Mouse (Mus musculus) bone marrow macrophage, adult 2 months (primary cell): Measurements from ENCODE around the gene Clec16a. TPM values are rescaled to one million over a fixed set of nuclear protein-coding genes. Genes with fewer than 3 reads are reported as not detected.

Experiments used
- H3K27ac ChIP-seq: 2 replicates; pipeline ENCODE4 v1.5.1; 2012; ENCODE audit warnings: low read depth, low read length; ENCODE audit not compliant: insufficient read depth
- H3K4me1 ChIP-seq: 2 replicates; pipeline ENCODE4 v1.6.1; 2012; ENCODE audit warnings: low read length; ENCODE audit not compliant: control insufficient read depth, insufficient read depth
- H3K4me3 ChIP-seq: 2 replicates; pipeline ENCODE4 v1.5.1; 2012; ENCODE audit warnings: mild to moderate bottlenecking, low read length, moderate library complexity; ENCODE audit not compliant: insufficient read depth
- CTCF ChIP-seq: IDR thresholded peaks from 2 replicates; pipeline ENCODE4 v1.5.1; 2012; ENCODE audit warnings: low read depth, mild to moderate bottlenecking, low read length, moderate library complexity
- POLR2A ChIP-seq: IDR thresholded peaks from 2 replicates; pipeline ENCODE4 v1.6.1; 2012; ENCODE audit warnings: mild to moderate bottlenecking, low read depth, low read length, borderline replicate concordance
- polyA plus RNA-seq: library from polyadenylated mRNA; stranded (reverse); fragments of >200 nt; gene quantifications from 2 replicates; pipeline ENCODE4 v1.2.4, GENCODE M21; 2012; ENCODE audit not compliant: missing spikeins, insufficient read depth, insufficient read length

Clec16a gene
- polyA plus RNA-seq, 1 experiment, result 15.8 TPM

GRCm38 (mm10) chr16:10548938-10549337 lies 3.8 kb downstream of the Clec16a start:
- Histone ChIP-seq H3K4me1 (peaks cover 10% of the 10 kb centered on the region), H3K27ac (no peak overlapping the region), H3K4me3 (no peak overlapping the region)
- TF ChIP-seq CTCF (no peak), POLR2A (no peak)

- no peak overlapping the region for H3K4me3 ChIP-seq
- peaks cover 10% of the 10 kb centered on the region for H3K4me1 ChIP-seq
- H3K27ac ChIP-seq, result no peak overlapping the region
- TF ChIP-seq POLR2A (no peak), CTCF (no peak)
These were observed 4.5 kb downstream of the Clec16a start for GRCm38 (mm10) chr16:10549600-10549999.

GRCm38 (mm10) chr16:10551592-10551991 lies 6.5 kb downstream of the Clec16a start:
- no peak overlapping the region for H3K27ac ChIP-seq
- no peak overlapping the region for H3K4me3 ChIP-seq
- H3K4me1 ChIP-seq, result peaks cover 8% of the 10 kb centered on the region
- TF ChIP-seq CTCF (no peak), POLR2A (no peak)

GRCm38 (mm10) chr16:10553858-10554257 lies 8.7 kb downstream of the Clec16a start:
- Histone ChIP-seq H3K4me1 (peaks cover 6% of the 10 kb centered on the region; the same call in 1 of the 2 replicates), H3K27ac (no peak overlapping the region), H3K4me3 (no peak overlapping the region)
- TF ChIP-seq CTCF (no peak), POLR2A (no peak)

GRCm38 (mm10) chr16:10559991-10560390 lies 14.9 kb downstream of the Clec16a start:
- TF ChIP-seq CTCF, result no peak
- TF ChIP-seq POLR2A, result no peak
- Histone ChIP-seq H3K4me3 (no peak overlapping the region), H3K27ac (no peak overlapping the region), H3K4me1 (peaks cover 13% of the 10 kb centered on the region)

GRCm38 (mm10) chr16:10565278-10565885 lies 20.2 kb downstream of the Clec16a start:
- peaks cover 14% of the 10 kb centered on the region for H3K4me1 ChIP-seq
- TF ChIP-seq POLR2A (no peak), CTCF (peak; percentile 79)
- H3K4me3 ChIP-seq, result no peak overlapping the region
- H3K27ac ChIP-seq, result no peak overlapping the region

GRCm38 (mm10) chr16:10567153-10567552 lies 22.0 kb downstream of the Clec16a start:
- no peak for TF ChIP-seq CTCF
- no peak for TF ChIP-seq POLR2A
- no peak overlapping the region for H3K27ac ChIP-seq
- H3K4me1 ChIP-seq, result peaks cover 14% of the 10 kb centered on the region
- no peak overlapping the region for H3K4me3 ChIP-seq

GRCm38 (mm10) chr16:10569809-10570395 lies 24.8 kb downstream of the Clec16a start:
- TF ChIP-seq CTCF (no peak), POLR2A (no peak)
- Histone ChIP-seq H3K27ac (no peak overlapping the region), H3K4me1 (peaks cover 14% of the 10 kb centered on the region), H3K4me3 (no peak overlapping the region)

GRCm38 (mm10) chr16:10570708-10571107 lies 25.6 kb downstream of the Clec16a start:
- TF ChIP-seq POLR2A (no peak), CTCF (no peak)
- peaks cover 14% of the 10 kb centered on the region for H3K4me1 ChIP-seq
- H3K27ac ChIP-seq, result no peak overlapping the region
- no peak overlapping the region for H3K4me3 ChIP-seq

- TF ChIP-seq CTCF (no peak), POLR2A (no peak)
- peaks cover 14% of the 10 kb centered on the region for H3K4me1 ChIP-seq
- H3K4me3 ChIP-seq, result no peak overlapping the region
- H3K27ac ChIP-seq, result no peak overlapping the region
These were observed 26.7 kb downstream of the Clec16a start for GRCm38 (mm10) chr16:10571820-10572219.
